Mouse (Mus musculus) adrenal gland, adult 2 months (tissue): Measurements from ENCODE around the gene Fancc. TPM values are rescaled to one million over a fixed set of nuclear protein-coding genes. Genes with fewer than 3 reads are reported as not detected.

Experiments used
- DNase-seq: peaks from one replicate; pipeline ENCODE4 v3.0.0; 2021
- polyA plus RNA-seq: library from polyadenylated mRNA; depleted of rRNA; stranded (reverse); fragments of >200 nt; gene quantifications from 2 replicates; pipeline ENCODE4 v1.2.3, GENCODE M21; 2012
- total RNA-seq, 2 experiments: library from RNA; stranded (reverse); gene quantifications; 2 replicates each; pipeline ENCODE4 v1.2.3; 2021

The Fancc gene
- total and polyA plus RNA-seq, 3 experiments: 7.5 to 10.0 (median 9.2) TPM

DNA sequence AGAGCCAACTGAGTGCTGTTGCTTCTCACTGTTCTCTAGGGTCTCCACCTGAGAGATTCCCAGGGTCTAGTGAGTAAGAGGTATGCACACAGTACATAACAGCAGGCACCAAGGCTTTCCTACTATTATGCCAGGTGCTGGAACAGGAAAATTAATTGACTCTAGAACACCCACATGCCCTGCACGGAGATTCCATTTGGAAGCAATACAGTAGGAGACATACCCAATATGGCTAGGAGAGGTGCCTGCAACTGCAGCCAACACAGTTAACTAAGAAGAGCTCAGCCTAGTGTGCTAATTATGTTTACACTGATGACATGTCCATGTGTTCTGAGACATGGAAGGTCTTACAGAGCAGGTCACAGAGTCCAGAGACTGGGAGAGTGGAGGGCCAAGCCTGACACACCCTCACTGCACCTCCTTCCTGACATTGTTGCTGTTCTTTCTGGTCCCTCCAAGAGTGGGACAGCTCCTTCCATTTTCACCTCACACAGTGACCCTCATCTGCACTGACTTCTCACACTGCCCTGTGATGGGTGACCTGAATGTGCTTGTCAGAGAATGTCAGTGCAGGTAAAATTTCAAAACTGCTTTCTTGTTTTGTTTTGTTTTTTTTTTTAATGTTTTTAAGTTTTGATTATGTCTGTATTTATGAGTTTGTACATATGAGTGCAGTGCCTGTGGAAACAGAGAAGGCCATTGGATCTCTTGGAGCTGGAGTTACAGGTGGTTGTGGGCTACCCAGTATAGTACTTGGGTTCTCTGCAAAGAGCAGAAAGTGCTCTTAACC lies 234.7 kb downstream of the Fancc start:
- no peak for DNase-seq

DNA sequence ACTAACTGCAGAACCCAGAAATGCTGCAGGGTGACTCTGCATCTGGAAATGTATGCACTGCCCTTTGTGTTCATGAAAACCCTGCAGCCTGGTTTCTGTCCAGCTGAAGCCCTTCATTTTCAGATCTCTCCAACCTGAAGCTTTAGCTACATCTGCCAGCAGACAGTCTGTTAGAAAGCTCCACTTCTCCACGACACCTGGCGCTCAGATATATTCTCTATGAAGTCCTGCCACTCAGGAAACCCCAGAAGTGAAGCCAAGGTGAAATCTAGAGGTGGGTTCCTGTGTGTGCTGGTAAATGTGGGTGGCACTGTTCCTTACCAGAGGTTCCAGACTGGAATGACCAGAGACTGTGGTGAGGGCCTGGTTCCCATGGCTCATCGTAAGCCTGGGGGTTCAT lies 235.4 kb downstream of the Fancc start:
- DNase-seq: no peak

DNA sequence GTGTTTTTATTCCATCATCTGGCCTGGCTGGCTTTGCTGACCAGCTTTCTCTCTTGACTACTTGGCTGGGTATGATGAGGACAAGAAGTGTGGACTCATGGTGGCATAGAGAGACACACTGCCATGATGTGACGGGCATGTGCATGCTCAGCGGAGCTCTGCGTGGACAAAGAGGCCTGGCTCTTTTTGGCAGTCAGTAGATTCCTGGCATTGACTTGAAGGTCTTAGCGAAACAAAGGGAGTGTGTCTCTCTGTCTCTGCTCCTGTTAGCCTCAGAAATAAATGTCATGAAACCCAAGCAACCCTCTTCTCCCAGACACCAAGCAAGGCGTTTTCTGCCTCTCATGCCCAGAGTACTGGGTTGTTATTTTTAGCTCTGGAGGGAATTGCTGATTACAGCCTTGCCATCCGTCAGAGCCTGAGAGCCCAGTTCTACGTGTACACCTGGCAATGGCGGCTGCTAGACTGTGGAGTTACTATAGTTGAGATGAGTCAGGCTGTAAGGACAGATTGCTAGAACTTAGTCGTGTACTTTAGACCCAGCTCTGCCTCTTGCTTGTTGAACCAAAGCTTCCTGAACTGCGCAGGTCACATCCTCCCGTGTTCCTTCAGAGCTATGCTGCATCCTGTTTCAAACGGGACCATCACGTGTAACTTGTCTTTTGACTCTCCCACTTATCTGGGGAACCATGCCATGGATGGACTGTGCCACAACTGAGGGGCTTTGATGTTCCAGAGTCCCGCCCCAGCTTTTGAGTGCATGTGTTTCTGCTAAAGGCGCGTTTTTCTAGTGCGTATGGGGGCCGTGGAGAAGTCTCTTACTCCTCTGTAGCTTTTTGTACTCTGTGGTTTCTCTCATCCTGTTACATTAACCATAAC lies 236.1 kb downstream of the Fancc start:
- DNase-seq: peak; percentile 55

DNA sequence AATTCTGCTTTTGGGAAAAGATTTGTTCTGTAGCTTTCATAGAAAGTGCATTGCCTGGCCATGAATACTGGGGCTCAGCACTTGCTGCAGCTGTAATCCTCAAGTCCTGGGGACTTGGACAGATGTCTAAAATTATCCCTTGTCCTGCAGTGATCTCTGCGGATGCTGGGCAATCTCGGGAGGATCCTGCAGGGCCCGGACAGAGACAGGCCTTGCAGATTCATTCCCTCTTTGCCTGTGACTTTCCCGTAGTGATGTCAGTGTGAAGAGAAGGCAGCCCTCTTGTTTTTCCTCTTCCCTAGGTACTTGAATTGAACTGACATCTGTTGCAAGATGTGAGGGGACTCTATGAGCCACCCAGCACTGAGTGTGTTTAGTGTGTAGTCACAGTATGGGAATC lies 236.9 kb downstream of the Fancc start:
- DNase-seq: peak; percentile 30

DNA sequence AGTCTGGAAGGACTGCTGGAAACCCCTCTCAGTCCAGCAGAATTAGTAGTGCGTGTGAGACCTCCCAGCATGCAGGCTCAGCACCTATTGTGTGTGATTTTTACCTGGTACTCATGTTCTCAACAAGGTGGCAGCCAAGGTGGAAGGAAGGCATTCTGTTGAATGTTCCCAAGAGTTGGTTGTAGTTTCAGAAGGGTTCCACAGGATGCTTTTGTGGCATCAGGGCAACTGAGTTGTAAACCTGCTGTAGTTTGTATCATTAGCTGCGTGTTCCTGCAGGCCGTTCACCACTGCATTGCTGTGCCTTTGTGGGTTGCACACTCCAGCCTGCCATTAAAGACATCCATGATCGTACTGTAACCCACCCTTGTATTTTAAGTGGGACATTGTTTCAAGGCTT lies 238.4 kb downstream of the Fancc start:
- no peak for DNase-seq

DNA sequence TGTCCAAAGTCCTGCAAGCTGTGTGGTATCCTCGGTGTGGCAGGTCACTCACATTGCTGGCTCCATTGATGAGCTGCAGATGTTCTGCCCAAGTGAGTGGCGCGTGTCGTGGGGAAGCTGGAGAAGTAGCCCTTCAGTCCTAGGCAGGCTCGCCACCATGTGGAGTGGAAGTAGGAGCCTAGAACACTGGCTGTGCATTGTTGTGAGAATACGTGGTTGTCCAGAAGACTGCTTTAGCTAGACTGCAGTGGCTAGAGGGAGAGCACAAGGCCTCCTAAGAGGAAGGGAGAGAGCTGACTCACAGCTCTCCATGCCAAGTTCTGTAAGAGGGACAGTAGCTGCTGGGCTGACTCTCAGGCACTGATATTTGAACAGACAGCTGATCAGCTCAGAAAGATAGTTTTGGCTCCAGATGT lies 238.9 kb downstream of the Fancc start:
- DNase-seq: peak; percentile 81

DNA sequence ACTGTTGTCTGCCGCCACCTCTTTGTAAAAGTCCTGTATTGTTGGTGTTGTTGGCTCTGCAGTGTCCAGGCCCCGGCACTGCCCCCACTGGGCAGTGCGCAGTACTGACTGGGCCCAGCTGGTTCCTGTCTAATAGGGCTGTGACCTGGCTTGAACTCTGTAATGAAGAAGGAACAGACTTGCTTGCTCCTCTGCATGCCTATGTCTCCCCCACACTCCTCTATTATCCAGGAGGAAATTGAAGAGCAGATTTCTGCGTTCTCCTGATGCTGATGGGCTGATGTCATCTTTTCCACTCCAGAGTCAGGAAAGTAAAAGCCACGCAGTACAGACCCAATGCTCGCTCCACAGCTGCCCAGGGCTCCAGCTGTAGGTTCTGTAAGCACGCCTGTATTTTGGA lies 240.3 kb downstream of the Fancc start:
- DNase-seq: peak; percentile 58

DNA sequence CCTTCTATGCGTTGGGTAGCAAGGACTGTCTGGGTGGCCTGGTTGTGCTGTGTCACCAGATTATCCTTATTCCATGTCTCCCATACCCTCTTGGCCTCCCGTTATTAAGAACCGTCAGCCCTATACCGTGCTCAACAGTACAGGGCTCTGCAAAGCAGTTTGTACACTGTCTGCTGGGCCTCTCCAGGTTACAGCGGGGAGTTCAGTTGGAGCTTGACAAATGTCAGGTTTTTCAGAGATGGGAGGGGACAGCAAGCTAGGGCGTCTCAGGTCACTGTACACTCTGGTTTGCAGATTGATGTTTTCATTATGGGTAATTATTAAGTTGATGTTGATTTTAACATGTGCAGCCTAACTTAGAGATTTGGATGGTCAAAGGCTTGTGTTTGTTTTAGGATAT lies 240.9 kb downstream of the Fancc start:
- peak; percentile 25 for DNase-seq

DNA sequence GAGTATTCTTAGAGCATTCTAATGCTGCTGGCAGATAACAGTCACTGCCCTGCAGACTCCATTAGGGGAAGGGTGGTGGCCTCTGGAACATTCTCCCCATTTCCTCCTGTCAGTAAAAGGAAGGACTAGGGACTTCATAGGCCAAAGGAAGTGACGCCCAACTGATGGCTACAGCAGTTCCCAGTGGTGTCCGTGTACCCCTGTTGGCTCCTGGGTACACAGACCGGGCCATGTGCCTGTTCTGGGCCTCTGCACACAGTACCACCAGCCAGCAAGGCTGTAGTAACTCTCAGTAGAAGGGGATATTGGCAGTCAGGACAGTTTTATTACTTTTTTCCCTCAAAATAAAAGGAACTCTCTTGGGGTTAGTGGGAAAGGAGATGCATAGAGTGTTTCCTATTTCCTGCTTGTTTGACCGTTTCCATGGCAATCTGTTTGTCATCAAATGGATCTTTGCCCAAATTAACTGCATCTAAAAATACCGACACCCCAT lies 241.5 kb downstream of the Fancc start:
- DNase-seq: peak; percentile 64

DNA sequence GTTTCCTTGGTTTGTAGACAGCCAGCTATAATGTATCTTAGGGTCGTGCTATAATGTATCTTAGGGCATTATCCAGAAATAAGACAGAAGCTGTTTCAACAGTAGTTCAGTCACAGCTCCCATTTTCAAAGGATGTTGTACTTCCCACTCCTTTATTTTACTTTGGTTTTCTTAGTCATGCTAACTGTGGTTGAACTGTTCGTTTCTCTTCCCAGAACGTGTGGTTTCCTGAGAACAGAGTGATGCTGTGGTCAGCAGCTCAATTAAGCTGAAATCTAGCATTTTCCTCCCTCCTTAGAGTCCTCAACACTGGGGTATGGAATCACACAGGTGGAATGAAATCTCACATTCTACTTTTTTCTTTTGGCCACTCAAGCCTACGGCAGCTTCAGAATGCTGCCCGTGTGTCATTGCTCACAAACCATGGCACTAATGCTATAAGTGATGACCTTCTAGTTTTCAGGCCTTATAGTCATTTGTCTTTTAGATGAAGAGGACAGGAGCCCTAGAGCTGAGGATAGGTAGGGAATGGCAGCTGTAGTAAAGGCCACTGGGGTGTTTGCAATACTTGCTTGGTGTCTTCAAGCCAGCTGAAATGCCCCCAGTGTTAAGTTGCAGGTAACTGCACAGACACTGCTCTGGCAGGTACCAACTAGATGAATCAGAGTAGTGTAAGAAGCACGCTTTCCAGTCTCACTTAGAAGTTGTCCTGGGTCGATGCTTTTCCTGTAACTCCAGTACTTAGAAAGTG lies 243.0 kb downstream of the Fancc start:
- no peak for DNase-seq

DNA sequence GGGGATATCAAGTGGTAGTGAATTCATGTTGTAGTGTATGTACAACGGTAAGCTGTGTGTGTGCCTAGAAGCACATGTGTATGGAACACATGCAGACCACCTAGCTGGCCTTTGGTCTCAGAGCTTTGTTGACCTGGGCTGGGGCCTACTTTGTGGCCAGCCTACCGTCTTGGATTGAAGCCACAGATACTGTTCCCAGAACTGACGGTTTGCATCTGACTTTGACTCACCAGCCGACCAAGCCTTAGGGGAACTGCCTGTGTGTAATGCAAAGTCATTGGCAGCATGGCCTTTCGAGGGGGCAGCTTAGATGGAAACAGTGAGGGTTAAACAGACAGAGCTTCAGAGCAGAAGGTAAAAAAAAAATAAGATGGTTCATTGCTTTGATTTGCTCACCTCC lies 243.9 kb downstream of the Fancc start:
- peak; percentile 73 for DNase-seq

DNA sequence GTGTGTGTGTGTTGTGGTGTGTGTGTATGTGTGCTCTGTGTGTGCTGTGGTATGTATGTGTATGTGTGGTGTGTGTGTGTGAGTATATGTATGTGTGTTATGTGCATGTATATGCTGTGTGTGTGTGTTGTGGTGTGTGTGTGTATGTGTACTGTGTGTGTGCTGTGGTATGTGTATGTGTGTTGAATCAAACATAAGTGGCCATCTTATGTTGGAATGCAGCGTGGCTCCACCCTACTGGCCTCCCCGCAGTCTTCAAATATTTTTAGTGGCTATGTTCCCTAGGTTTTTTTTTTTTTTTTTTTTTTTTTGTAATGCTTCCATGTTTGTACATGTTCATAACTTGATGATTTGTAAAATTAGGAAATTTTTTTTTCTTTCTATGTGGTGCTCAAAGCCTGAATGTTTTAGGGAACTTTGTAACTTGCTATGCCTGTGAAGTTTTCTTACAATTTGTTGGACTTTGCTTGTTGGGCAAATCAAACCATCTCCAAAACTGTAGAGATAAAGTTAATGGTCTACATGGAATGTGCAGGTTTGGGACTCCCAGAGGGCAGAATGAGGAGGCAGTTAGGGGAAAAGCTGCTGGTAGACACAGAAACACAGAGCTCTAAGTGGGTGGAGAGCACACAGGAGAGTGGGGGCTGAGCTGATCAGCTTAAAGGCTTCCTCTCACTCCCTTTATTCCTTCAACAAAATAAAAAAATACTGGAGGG lies 244.6 kb downstream of the Fancc start:
- no peak for DNase-seq

DNA sequence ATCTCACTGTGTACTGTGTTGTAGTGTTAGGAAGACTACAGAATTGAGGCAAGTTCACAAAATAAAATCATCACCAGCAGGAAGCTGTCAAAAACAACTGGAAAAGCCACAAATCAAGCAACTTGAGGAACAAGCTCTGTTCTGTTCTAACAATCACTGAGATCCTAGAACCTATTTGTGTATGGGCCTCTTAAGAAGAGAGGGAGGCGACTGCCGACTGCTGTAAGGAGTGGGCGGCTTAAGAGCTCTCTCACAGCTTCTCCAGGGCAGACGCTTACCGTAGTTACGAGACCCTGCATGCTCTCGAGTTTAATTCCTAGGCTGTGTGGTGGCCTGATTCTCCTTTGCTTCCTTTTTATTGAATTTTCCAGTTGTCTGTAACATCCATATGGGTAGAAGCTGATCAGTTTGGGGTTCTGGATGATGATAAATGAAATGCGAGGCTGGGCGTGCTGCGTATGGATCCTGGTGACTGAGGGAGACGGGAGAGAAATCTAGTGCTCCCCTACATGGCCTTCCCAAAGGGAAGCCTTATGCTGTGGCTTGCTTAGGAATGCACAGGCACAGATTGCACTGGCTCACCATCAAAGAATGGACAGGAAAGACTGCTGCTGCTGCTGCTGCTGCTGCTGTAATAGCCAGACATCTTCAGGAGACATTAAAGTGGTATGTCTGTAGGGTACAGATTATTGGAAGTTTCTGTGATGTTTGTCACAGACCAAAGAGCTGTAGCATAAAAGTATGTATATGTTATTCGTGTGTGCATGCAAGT lies 245.8 kb downstream of the Fancc start:
- peak; percentile 37 for DNase-seq

DNA sequence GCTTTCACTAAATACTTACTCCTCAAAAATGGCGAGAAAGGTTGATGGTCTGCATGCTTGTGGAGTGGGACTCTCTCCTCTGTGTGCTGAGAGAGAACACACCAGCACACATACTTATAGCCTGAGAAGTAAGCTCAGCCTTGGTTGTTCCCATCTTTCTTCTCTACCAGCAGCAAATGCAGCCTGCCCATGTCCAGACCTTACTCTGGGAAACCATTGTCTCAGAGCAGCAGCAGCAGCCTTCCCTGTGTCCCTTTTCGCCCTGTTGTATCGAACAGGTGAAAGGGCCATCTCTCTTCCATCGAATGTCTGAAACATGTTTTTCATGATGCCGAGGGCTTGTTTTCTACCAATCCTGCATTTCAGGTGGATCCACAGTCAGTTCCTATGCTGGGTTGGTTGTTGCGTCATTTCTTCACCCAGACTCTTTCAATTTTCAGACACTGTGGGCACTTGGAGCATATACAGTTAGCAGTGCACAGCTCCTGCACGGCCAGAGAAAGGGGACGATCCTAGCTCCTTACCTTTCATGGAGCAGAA lies 246.6 kb downstream of the Fancc start:
- peak; percentile 33 for DNase-seq

DNA sequence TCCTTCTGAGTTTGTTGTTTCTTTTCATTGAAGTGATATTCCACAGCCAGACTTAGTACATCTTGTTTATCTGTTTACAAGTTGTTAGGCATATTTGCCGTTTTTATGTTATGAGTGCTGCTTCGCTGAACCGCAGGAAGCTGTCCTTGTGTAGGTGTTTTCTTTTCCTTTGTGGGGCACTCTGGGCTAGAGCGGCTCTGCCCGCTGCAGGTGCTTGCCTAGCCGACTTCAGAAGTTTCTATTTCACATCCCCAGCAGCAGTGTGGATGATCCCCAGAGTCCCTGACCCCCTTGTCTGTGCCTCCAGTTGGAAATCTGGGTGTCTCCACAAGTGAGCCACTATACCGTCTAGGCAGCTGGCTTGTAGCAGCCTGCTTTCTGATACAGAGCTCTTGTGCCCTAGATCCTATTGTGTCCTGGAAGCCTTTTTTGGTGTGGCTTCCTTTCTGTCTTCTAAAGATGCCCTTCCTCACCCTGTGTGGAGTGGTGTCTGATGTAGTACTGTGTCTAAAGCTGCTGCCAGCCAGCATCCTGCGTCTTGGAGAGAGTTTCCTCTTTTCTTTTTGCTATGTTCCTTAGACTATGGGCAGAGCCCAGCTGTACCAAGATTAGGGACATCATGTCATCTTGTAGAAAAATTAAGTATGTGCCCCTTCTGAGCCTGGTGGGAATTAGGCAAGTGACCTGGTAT lies 247.2 kb downstream of the Fancc start:
- DNase-seq: peak; percentile 46

DNA sequence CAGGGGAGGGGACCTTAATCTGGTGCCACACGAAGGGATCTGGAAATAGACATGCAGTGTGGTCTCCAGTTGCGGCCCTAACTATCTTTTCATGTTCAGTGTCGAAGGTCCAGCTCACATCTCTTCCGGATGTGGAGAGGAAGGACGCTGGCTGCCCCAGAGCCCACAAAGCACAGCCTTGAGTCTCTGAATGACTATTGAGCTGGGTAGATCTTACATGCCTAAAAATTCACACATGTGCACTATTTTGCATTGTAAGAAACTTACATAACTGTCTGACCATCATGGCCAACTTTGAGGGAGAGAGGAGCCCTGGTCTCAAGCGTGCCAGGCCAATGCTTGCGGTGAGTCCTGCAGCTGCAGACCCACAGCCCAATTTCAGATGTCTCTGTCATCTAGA lies 247.9 kb downstream of the Fancc start:
- DNase-seq: peak; percentile 40

DNA sequence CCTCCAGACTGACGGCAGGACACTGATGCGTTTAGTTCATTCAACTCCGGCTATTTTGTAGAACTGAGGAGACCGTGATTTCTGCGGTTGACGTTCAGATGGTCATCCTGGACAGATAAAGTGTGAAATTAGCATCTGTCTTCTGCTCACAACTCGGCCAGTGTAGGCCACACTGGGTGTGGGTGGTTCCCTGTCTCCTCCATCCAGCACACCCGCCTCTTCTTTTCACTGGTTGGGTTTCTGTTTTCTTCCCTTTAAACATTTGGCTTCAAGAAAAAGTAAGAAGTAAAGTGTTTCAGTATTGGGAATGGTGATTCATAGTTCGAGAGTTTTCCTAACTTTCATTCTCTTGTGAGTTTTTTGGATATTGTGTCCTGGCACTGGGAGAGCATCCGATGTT lies 248.8 kb downstream of the Fancc start:
- DNase-seq: no peak

DNA sequence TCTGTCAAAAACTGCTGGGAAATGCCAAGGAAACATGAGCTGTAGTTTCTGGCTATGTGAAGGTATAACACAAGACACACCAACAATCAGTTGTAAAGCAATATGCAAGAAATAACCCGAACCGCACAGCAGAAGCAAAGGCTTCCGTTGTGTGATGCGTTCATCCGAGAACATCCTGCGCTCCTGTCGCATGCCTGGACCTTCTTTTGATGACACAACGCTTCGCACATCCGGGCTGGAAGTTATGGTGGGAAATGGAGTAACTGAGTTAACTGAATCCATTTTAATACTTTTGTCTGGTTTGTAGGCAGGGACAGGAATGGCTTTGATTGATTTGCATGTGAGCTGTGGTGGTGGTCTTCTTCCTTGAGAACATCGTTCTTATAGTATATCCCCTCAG lies 249.4 kb downstream of the Fancc start:
- DNase-seq: peak; percentile 31

DNA sequence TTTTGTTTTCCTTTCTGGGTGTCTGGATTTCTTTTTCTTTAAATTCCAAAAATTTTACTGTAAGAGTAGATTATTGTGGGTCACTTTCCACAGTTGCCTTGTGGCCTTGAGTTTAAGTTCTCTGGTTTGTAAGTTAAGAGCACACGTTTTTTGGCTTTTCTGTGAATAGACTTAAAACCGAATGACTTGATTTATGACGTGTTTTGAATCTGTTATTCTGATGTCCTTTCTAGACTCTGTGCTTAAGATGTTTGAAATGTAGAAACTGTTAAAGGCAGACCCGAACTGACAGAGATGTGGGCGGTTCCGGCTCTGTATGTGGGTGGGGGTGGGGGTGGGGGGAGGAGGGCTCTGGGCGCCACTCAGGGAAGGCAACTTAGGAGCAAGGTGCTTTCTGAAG lies 250.0 kb downstream of the Fancc start:
- DNase-seq: no peak
